Mouse (Mus musculus): Measurements from ENCODE around the gene Zscan20. TPM values are rescaled to one million over a fixed set of nuclear protein-coding genes. Genes with fewer than 3 reads are reported as not detected.

Zscan20 gene
- 0.88 and 0.99 TPM in 2 replicates for polyA plus RNA-seq (2015; fragmentation: Nextera tagmentation; extraction: Ambion mirVana)

DNA sequence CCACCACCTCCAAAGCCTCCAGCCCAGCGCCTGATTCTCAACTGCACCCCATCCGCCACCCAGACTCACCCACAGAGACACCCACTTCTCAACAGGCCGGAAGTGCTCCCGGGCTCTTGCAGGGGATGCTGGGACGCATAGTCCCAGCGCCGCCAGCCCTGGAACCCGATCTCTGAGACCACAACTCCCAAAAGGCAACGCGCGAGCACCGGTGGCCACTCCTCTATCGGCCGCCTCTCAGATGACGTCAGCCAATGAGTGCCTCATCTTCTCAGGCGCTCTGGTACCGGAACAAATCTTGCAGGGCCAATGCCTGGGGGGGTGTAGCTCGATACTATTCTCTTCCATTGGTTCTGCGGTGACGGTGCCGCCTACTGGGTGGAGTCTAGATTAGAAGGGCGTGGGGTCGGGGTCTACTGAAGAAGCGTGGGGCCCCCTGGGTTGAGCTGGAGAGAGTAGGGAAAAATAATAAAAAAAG lies at the start of gene Zscan20:
Zscan20 (minus strand) TSS at position 174 of the 478 bp plus-strand sequence.

DNA sequence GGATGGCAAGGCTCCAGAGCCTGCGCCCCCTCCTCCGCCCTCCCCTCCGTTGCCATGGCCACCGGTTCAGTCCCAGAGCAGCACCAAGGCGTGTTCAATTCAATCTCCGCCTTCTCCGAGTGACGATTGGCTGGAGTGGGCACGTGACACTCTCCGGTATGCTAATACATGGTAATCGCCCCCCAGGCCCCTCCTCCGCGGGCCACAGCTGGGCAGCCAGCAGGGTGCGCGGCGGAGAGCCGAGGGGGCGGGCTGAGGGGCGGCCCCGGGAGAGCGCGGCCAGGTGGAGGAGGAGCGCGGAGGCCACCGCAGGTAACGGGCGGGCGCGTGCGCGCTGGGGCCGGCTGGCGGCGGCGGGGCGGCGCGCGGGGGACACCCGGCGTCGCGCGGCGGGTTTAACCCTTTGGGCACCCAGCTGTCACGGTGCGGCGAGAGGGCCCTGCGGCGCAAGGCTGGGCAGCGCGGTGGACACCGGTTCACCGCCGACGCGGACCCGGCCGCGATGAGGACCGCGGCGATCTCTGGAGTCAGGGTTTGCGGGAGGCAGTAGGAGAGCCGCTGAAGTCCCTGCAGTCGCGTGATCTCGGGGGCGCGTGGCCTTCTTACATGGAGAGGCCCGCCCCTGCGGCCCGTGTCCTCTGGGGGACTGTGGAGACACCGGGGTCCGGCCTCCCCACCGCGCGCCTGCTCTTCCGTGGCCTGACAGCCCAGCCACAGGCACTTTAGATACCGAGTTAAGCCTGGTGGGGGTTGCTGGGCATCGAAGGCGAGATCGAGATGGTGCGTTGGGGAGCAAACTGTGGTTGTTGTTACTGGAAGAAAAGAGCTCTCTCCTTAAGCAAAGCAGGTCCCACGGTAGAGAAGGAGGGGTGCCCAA lies 44.8 kb upstream of the Zscan20 start, which contains the start of gene Phc2:
Phc2 (plus strand) TSS at position 198 of the 877 bp plus-strand sequence.

DNA sequence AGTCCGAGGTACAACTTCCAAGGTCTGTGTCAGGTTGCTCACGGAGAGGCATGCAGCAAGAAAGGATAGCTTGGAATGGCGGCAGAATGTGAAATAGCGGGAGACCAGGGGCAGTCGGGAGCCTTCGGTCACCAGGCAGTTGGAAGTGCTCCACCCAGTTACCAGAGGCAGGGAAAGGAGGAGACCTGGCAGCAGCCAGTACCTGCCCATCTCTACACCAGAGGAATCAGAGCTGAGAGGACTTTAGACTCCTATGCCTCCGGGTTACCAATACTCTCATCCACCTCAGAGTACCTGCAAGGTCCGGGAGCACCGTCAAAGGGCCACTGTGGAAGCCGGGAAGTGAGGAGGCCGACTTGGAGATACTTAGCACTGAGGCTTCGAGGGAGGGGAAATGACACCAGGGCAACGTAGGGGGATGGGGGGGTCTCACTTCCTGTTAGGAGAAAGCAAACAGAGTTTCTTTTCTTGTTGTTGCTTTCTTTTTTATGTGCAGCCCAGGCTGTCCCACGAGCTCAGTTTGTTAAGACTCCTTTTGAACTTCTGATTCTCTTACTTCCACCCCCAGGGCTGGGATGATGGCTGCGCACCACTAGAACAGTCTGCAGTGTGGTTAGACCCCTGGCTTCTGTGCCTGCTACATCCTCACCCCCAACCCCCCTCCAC lies 8.5 kb upstream of the Zscan20 start, which contains the start of gene Tlr12:
Tlr12 (minus strand) TSS at position 374 of the 666 bp plus-strand sequence.

Other genes with a start within 250 kb of the Zscan20 start
- gene Tlr12, start 8.5 kb upstream of the Zscan20 start, polyA plus RNA-seq (2015; fragmentation: Nextera tagmentation; extraction: Ambion mirVana), result 0.11 and 0.12 TPM in 2 replicates
- gene Phc2, start 44.6 kb upstream of the Zscan20 start, polyA plus RNA-seq (2015; fragmentation: Nextera tagmentation; extraction: Ambion mirVana), result 17.6 and 19.4 TPM in 2 replicates
- not detected in 2 replicates for gene A3galt2, start 145.3 kb upstream of the Zscan20 start, polyA plus RNA-seq (2015; fragmentation: Nextera tagmentation; extraction: Ambion mirVana)
- gene Zfp362, start 195.9 kb upstream of the Zscan20 start, polyA plus RNA-seq (2015; fragmentation: Nextera tagmentation; extraction: Ambion mirVana), result 9.7 and 10.0 TPM in 2 replicates

All from skeletal muscle tissue, postnatal 0 days (tissue).